15 mouse cellular contexts compared by ENCODE assay signal in the genomic region with DNA sequence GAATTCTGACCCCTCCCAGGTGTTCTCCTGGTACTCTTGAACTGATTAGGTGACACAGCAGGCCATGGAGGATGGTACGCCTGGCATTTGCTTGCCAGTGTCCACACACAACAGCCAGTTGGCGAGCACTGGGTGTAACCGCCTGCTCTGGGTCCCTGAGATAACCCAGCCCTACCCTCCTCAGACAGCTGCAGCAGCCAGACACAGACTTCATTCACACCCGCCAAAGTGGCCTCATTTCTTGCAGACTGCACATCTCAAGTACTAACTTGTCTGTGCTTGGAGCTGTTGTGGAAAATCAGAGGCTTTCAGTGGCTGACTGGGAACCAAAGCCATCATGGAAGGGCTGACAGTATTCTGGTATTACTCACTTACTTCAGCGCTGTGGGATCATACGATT. TPM values are rescaled to one million over a fixed set of nuclear protein-coding genes. Genes with fewer than 3 reads are reported as not detected.
DNase-seq lines count a peak whose midpoint lies in the region; ATAC-seq and TF ChIP-seq lines count a peak whose summit lies in the region.
"Had no signal": no experiment of that assay in that cellular context is flagged by ENCODE, and none has a peak within 500 bp of the region (broad histone marks: within the 10 kb centered on the region; RNA-seq: fewer than 3 reads in every experiment).

No protein-coding gene starts in this region.

- TF ChIP-seq CTCF in liver, embryonic 14.5 days (IDR thresholded peaks at IDR 0.05; ENCODE audit: low read depth): no peak

- peak; percentile 94 for TF ChIP-seq EP300 in liver, embryonic 14.5 days (IDR thresholded peaks at IDR 0.05; ENCODE audit: low read depth)

- DNase-seq in frontal cortex, postnatal 25 days (ENCODE audit: low spot score in 2 of 2): no peak
- peak; percentile 33 for DNase-seq in midbrain, embryonic 11.5 days (ENCODE audit: low spot score, missing footprints)
- no peak for DNase-seq in midbrain, embryonic 10.5 days (ENCODE audit: low spot score)
- peak; percentile 69 to 92 (median 76) for DNase-seq in liver, embryonic 14.5 days (ENCODE audit: low read depth in 3 of 3, low spot score in 3 of 3)
- DNase-seq in telencephalon, adult 2 months (ENCODE audit: low read depth, low spot score): peak; percentile 27
- DNase-seq in cerebellum, adult 11 months: no peak
- DNase-seq: adrenal gland, adult 2 months; cerebellum, adult 9-11 months; gastrocnemius, postnatal 14 days; right cerebral cortex, postnatal 4 days had no signal

- no peaks in the 10 kb centered on the region for H3K4me1 ChIP-seq in midbrain, embryonic 11.5 days (ENCODE audit: control insufficient read depth, insufficient read depth, low read length)
- H3K4me1 ChIP-seq in midbrain, embryonic 10.5 days: peaks cover 3% of the 10 kb centered on the region; the same call in 1 of the 2 replicates
- H3K4me1 ChIP-seq in liver, embryonic 14.5 days (replicated peaks; ENCODE audit: control insufficient read depth in 2 of 2, insufficient read depth in 2 of 2, low read length in 1 of 2): peaks cover 24 to 37% of the 10 kb centered on the region in 2 experiments
- H3K4me1 ChIP-seq in midbrain, embryonic 15.5 days: no peaks in the 10 kb centered on the region

- no peaks in the 10 kb centered on the region for H3K36me3 ChIP-seq in midbrain, embryonic 11.5 days (ENCODE audit: control insufficient read depth, insufficient read depth, low read length)
- H3K36me3 ChIP-seq in midbrain, embryonic 10.5 days: no peaks in the 10 kb centered on the region
- H3K36me3 ChIP-seq in liver, embryonic 14.5 days (replicated peaks; ENCODE audit: control insufficient read depth, insufficient read depth, low read depth): no peaks in the 10 kb centered on the region
- H3K36me3 ChIP-seq in midbrain, embryonic 15.5 days (replicated peaks): no peaks in the 10 kb centered on the region

- 81% methylated on average over 6 of the region's 6 CpGs for WGBS in midbrain, embryonic 11.5 days
- WGBS in midbrain, embryonic 10.5 days: 88% methylated on average over 6 of the region's 6 CpGs
- WGBS in liver, embryonic 14.5 days (ENCODE audit: insufficient replicate concordance): 33% methylated on average over 6 of the region's 6 CpGs
- WGBS in midbrain, embryonic 15.5 days: 87% methylated on average over 6 of the region's 6 CpGs

- no peaks in the 10 kb centered on the region for H3K27me3 ChIP-seq in midbrain, embryonic 11.5 days (ENCODE audit: control insufficient read depth, insufficient read depth, low read length)
- peaks cover 20% of the 10 kb centered on the region for H3K27me3 ChIP-seq in midbrain, embryonic 10.5 days (ENCODE audit: low read depth, poor library complexity, severe bottlenecking)
- peaks cover 9% of the 10 kb centered on the region for H3K27me3 ChIP-seq in liver, embryonic 14.5 days (ENCODE audit: control insufficient read depth, insufficient read depth, low read length)
- H3K27me3 ChIP-seq in midbrain, embryonic 15.5 days (replicated peaks): no peaks in the 10 kb centered on the region

- no peaks in the 10 kb centered on the region for H3K9me3 ChIP-seq in midbrain, embryonic 11.5 days (ENCODE audit: control insufficient read depth, low read length)
- H3K9me3 ChIP-seq in midbrain, embryonic 10.5 days (replicated peaks): no peaks in the 10 kb centered on the region
- no peaks in the 10 kb centered on the region for H3K9me3 ChIP-seq in liver, embryonic 14.5 days (ENCODE audit: control insufficient read depth, low read length)
- no peaks in the 10 kb centered on the region for H3K9me3 ChIP-seq in midbrain, embryonic 15.5 days

- H3K27ac ChIP-seq in midbrain, embryonic 11.5 days (ENCODE audit: low read depth, low read length): no peak overlapping the region
- H3K27ac ChIP-seq in midbrain, embryonic 10.5 days (replicated peaks): no peak overlapping the region
- peak overlapping the region; percentile 93 for H3K27ac ChIP-seq in liver, embryonic 14.5 days
- no peak overlapping the region for H3K27ac ChIP-seq in midbrain, embryonic 15.5 days
- H3K27ac ChIP-seq: left cerebral cortex, adult 2 months; macrophage had no signal

- H3K4me3 ChIP-seq in midbrain, embryonic 11.5 days (ENCODE audit: low read depth, low read length): no peak overlapping the region
- H3K4me3 ChIP-seq in midbrain, embryonic 10.5 days: no peak overlapping the region
- peak overlapping the region in 1 of 2 experiments; percentile 19; a peak in 2 of 4 replicates for H3K4me3 ChIP-seq in liver, embryonic 14.5 days (ENCODE audit: insufficient read depth in 1 of 2, low read depth in 2 of 2, low read length in 2 of 2)
- H3K4me3 ChIP-seq in midbrain, embryonic 15.5 days: no peak overlapping the region
- H3K4me3 ChIP-seq: left cerebral cortex, adult 2 months had no signal

- peak; percentile 80 for ATAC-seq in frontal cortex, adult (ENCODE audit: low TSS enrichment)
- no peak for ATAC-seq in midbrain, embryonic 11.5 days (ENCODE audit: low FRiP score)
- peak; percentile 99 for ATAC-seq in liver, embryonic 14.5 days (ENCODE audit: insufficient read depth)
- ATAC-seq in midbrain, embryonic 15.5 days (replicated peaks): no peak

- no peak overlapping the region for H3K4me2 ChIP-seq in midbrain, embryonic 11.5 days
- peak overlapping the region; percentile 68 for H3K4me2 ChIP-seq in liver, embryonic 14.5 days (ENCODE audit: low read depth)
- H3K4me2 ChIP-seq in midbrain, embryonic 15.5 days: no peak overlapping the region

- no peak overlapping the region for H3K9ac ChIP-seq in midbrain, embryonic 11.5 days (ENCODE audit: low read length)
- peak overlapping the region; percentile 55 for H3K9ac ChIP-seq in liver, embryonic 14.5 days (replicated peaks)
- H3K9ac ChIP-seq in midbrain, embryonic 15.5 days: no peak overlapping the region

RNA-seq across cellular contexts. Expression of gene A930018P22Rik, which starts 7.6 kb away (rescaled TPM):
- polyA plus RNA-seq in midbrain, embryonic 11.5 days (2014; fragmentation: Nextera tagmentation; extraction: Ambion mirVana): 0.16 and 0.34 TPM in 2 replicates
- 0.25 TPM in 1 of 2 replicates, not detected in the other for polyA plus RNA-seq in midbrain, embryonic 10.5 days (2016; fragmentation: Nextera tagmentation; extraction: Ambion mirVana)
- 0.22 and 0.23 TPM in 2 replicates for polyA plus RNA-seq in liver, embryonic 14.5 days (2012; rRNA removed)
- 0.63 and 0.93 TPM in 2 replicates for polyA plus RNA-seq in liver, embryonic 14.5 days (2014; fragmentation: Nextera tagmentation; extraction: Ambion mirVana)
- polyA plus RNA-seq in midbrain, embryonic 15.5 days (2015; fragmentation: Nextera tagmentation; extraction: Ambion mirVana): not detected in 2 replicates
- polyA plus RNA-seq: macrophage; neural tube, embryonic 11.5 days had no signal

RNA-seq across cellular contexts. Expression of gene Cd59a, which starts 34.6 kb away (rescaled TPM):
- 29.2 and 31.2 TPM in 2 replicates for polyA plus RNA-seq in midbrain, embryonic 11.5 days (2014; fragmentation: Nextera tagmentation; extraction: Ambion mirVana)
- 25.5 and 26.5 TPM in 2 replicates for polyA plus RNA-seq in midbrain, embryonic 10.5 days (2016; fragmentation: Nextera tagmentation; extraction: Ambion mirVana)
- 29.4 and 41.3 TPM in 2 replicates for polyA plus RNA-seq in liver, embryonic 14.5 days (2012; rRNA removed)
- polyA plus RNA-seq in liver, embryonic 14.5 days (2014; fragmentation: Nextera tagmentation; extraction: Ambion mirVana): 88.5 and 94.7 TPM in 2 replicates
- polyA plus RNA-seq in midbrain, embryonic 15.5 days (2015; fragmentation: Nextera tagmentation; extraction: Ambion mirVana): 11.8 and 12.4 TPM in 2 replicates

Comparison
In these comparisons a context has a peak if more than half of its experiments do, and no peak if none do; other contexts are left out.
1. DNase-seq: peak in midbrain, embryonic 11.5 days (single experiment), liver, embryonic 14.5 days (3 of 3) and telencephalon, adult 2 months (single experiment); none in frontal cortex, postnatal 25 days (0 of 2), midbrain, embryonic 10.5 days (single experiment) and cerebellum, adult 11 months (single experiment).
2. ATAC-seq: peak in frontal cortex, adult (single experiment) and liver, embryonic 14.5 days (single experiment); none in midbrain, embryonic 11.5 days (single experiment) and midbrain, embryonic 15.5 days (single experiment).